Mouse (Mus musculus) midbrain, embryonic 13.5 days (tissue): ENCODE measurements at regions not wholly inside any gene's neighbourhood (a gene's known extent, or its start where the extent isn't known, plus 50 kb on each side); places are given as distances from the start of the nearest gene placed in this dataset.
A peak's percentile ranks its signal among the peaks of the same experiment; 100 is the strongest.

Source experiments
- ATAC-seq: fragments of 200-750 bp; cut with Nextera tagmentation; 2 replicates; pipeline ENCODE4 v1.8.0; 2017; ENCODE audit warnings: mild to moderate bottlenecking, moderate TSS enrichment, moderate library complexity
- H3K27ac ChIP-seq: fragments of 300-500 bp; sonication (generic); 2 replicates; pipeline ENCODE4 v1.5.1; 2015; ENCODE audit warnings: inconsistent platforms, mild to moderate bottlenecking, moderate library complexity
- H3K27me3 ChIP-seq: fragments of 300-500 bp; sonication (generic); 2 replicates; pipeline ENCODE4 v1.6.1; 2015; ENCODE audit warnings: mild to moderate bottlenecking, inconsistent platforms
- H3K36me3 ChIP-seq: fragments of 300-500 bp; sonication (generic); 2 replicates; pipeline ENCODE4 v1.6.1; 2015; ENCODE audit warnings: mild to moderate bottlenecking, inconsistent platforms
- H3K4me1 ChIP-seq: fragments of 300-500 bp; sonication (generic); replicated peaks from 2 replicates; pipeline ENCODE4 v1.6.1; 2015; ENCODE audit warnings: inconsistent platforms
- H3K4me2 ChIP-seq: fragments of 300-500 bp; sonication (generic); replicated peaks from 2 replicates; pipeline ENCODE4 v1.6.1; 2015; ENCODE audit warnings: moderate library complexity, mild to moderate bottlenecking, inconsistent platforms
- H3K4me3 ChIP-seq: fragments of 300-500 bp; sonication (generic); replicated peaks from 2 replicates; pipeline ENCODE4 v1.5.1; 2015; ENCODE audit warnings: mild to moderate bottlenecking, inconsistent platforms
- H3K9ac ChIP-seq: fragments of 300-500 bp; sonication (generic); replicated peaks from 2 replicates; pipeline ENCODE4 v1.6.1; 2015; ENCODE audit warnings: mild to moderate bottlenecking, inconsistent platforms
- H3K9me3 ChIP-seq: fragments of 300-500 bp; sonication (generic); 2 replicates; pipeline ENCODE4 v1.6.1; 2016; ENCODE audit warnings: mild to moderate bottlenecking, inconsistent platforms
- WGBS: fragments of 180-500 bp; shearing (Covaris S2); methylation state at CpG from one replicate; pipeline ENCODE4 v1.1.7; 2015; 5-methylcytosine and 5-hydroxymethylcytosine counted together

DNA sequence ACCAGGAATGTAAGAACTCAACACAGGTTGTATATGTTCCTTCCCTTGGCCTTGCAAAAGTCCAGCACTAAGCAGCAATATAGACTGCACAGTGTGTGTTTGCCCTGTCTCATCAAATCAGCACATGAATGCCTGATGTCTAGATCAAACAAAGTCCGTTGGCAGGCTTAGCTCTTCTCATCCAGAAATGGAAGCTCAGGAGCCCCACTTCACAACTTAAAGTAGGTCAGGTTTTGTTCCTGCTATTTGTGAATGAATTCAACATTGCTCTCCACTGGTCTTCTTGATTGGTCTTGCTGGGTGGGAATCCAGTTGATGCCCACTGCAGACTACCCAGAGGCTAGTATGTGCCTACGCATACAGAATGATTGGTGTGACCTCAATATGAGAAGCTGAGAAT, 80.8 kb upstream of the Trib2 start:
- 52% methylated on average over 2 of the region's 2 CpGs for WGBS
- no peak overlapping the region for H3K4me2 ChIP-seq

DNA sequence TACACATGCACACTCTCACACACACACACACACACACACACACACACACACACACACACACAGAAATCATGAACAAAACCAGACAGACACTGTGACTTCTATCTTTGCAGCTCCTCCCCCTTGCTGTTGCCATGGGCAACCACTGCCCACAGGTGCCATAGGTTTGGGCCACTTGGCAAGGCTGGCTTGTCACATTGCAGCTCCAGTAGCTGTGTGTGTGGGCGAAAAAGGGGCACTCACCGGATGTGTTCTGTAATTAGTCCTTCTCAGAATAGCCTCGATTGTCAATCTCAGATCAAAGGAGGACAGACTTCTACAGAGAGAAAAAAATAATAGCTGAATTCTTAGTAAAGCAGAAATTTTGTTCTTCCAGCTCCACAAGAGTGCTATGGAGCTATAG, 79.8 kb upstream of the Trib2 start:
- 70% methylated on average over 3 of the region's 3 CpGs for WGBS
- no peaks in the 10 kb centered on the region for H3K36me3 ChIP-seq
- H3K9ac ChIP-seq, result no peak overlapping the region
- H3K4me3 ChIP-seq, result no peak overlapping the region
- no peaks in the 10 kb centered on the region for H3K9me3 ChIP-seq
- no peaks in the 10 kb centered on the region for H3K27me3 ChIP-seq
- ATAC-seq, result peak; percentile 50; the same call in 1 of the 2 replicates
- no peaks in the 10 kb centered on the region for H3K4me1 ChIP-seq
- H3K4me2 ChIP-seq, result no peak overlapping the region
- no peak overlapping the region for H3K27ac ChIP-seq

More for the DNA sequence above, 80.8 kb upstream of the Trib2 start:
- Histone ChIP-seq H3K27ac (no peak overlapping the region), H3K9ac (no peak overlapping the region), H3K27me3 (no peaks in the 10 kb centered on the region), H3K36me3 (no peaks in the 10 kb centered on the region), H3K4me3 (no peak overlapping the region), H3K4me1 (no peaks in the 10 kb centered on the region), H3K9me3 (no peaks in the 10 kb centered on the region)
- peak; percentile 50; the same call in 1 of the 2 replicates for ATAC-seq

GRCm38 (mm10) chr12:15895215-15895614, 78.5 kb upstream of the Trib2 start:
- Histone ChIP-seq H3K36me3 (no peaks in the 10 kb centered on the region), H3K27me3 (no peaks in the 10 kb centered on the region), H3K4me3 (no peak overlapping the region), H3K9me3 (no peaks in the 10 kb centered on the region), H3K4me1 (no peaks in the 10 kb centered on the region), H3K4me2 (no peak overlapping the region), H3K9ac (no peak overlapping the region), H3K27ac (no peak overlapping the region)
- WGBS, result 49% methylated on average over 2 of the region's 2 CpGs
- no peak for ATAC-seq

DNA sequence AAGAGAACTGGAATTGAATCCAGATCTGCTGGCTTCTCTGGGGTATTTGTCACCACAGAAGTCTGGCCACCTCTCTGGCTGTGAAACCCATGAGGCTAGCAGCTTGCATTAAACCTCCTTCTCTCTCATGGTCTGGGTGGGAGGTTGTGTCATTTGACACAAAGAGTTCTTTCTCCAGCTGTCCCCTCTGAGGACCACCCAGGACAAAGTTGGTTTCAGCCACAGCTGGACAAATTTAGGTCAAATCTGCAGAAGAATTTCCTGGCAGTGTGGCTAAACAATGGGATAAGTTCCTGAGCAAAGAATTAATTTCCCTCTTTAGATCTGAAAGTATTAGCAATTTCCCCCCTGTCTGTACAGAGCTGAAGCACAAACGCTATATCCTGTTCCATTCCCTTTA, 73.9 kb upstream of the Trib2 start:
- H3K36me3 ChIP-seq, result no peaks in the 10 kb centered on the region
- 18% methylated on average over 1 of the region's 1 CpGs for WGBS
- no peak overlapping the region for H3K27ac ChIP-seq
- no peaks in the 10 kb centered on the region for H3K27me3 ChIP-seq
- H3K4me1 ChIP-seq, result no peaks in the 10 kb centered on the region
- H3K9me3 ChIP-seq, result no peaks in the 10 kb centered on the region
- no peak overlapping the region for H3K9ac ChIP-seq
- no peak for ATAC-seq
- H3K4me3 ChIP-seq, result no peak overlapping the region
- H3K4me2 ChIP-seq, result no peak overlapping the region

DNA sequence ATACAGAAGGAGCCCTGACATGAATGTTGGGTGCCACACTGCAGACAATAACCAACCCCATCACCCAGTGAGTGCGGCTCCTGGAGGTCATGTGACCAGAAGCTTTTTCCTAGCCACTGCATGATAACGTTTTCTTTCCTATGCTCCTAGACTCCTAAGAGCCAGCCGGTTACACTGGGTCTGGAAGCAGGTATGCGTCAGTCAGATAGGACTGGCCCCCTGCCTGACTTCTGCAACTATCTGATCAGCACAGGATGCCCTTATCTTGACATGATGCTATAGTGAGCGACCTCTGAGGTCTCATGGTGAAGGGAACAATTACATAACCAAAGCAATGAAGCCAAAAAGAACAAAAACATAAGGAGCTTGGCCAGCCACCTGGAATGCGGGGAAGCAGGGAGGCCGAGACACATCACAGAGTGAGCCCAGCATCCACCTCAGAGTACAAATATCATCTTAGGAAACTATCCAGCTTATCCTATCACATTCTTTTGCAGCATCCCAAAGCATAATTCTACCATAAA, 63.2 kb upstream of the Trib2 start:
- no peaks in the 10 kb centered on the region for H3K27me3 ChIP-seq
- no peak overlapping the region for H3K4me3 ChIP-seq
- no peak for ATAC-seq
- no peak overlapping the region for H3K27ac ChIP-seq
- no peaks in the 10 kb centered on the region for H3K4me1 ChIP-seq
- H3K36me3 ChIP-seq, result no peaks in the 10 kb centered on the region
- 80% methylated on average over 7 of the region's 7 CpGs for WGBS
- H3K9me3 ChIP-seq, result no peaks in the 10 kb centered on the region
- no peak overlapping the region for H3K4me2 ChIP-seq
- H3K9ac ChIP-seq, result no peak overlapping the region
